In the genomic region with DNA sequence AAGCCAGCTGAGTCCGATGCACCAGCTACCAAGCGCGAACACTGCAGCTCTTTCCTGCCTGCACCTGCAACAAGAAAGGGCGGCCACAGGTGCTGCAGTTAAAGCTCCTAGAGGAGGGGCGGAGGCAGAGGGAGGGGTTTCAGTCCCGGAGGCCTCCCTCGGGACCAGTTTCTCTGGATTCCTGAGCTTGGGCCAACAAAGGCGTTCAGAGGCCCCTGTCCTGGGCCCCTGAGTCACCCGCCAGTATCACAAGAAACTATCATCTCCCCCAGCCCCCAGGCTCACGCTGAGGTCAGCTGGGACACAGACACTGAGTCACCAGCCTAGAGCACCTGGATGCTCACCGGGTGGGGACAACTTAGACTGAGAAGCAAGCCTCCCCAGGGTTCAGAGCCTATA, we compare ENCODE assay signal across 9 mouse cellular contexts. TPM values are rescaled to one million over a fixed set of nuclear protein-coding genes. Genes with fewer than 3 reads are reported as not detected.
DNase-seq lines count a peak whose midpoint lies in the region; ATAC-seq and TF ChIP-seq lines count a peak whose summit lies in the region.
"Had no signal": no experiment of that assay in that cellular context is flagged by ENCODE, and none has a peak within 500 bp of the region (broad histone marks: within the 10 kb centered on the region; RNA-seq: fewer than 3 reads in every experiment).

A gene (minus strand): TSS at position 78 of the 399 bp plus-strand sequence.

- H3K36me3 ChIP-seq in kidney, adult 2 months (ENCODE audit: control insufficient read depth, insufficient read depth, low read length): no peaks in the 10 kb centered on the region

- TF ChIP-seq POLR2A in kidney, adult 2 months (IDR thresholded peaks at IDR 0.05; ENCODE audit: low read depth, low read length): peak; percentile 53

- peak; percentile 34 for DNase-seq in ovary, postnatal 14 days (ENCODE audit: low spot score)
- DNase-seq in ovary, postnatal 10 days (ENCODE audit: low spot score): no peak
- peak; percentile 40 for DNase-seq in kidney, adult 2 months
- DNase-seq in lung, postnatal 14 days: peak; percentile 31
- DNase-seq in urinary bladder, postnatal 36 days (ENCODE audit: low spot score in 2 of 2): peak; percentile 86 to 87
- no peak for DNase-seq in right cerebral cortex, adult 18-20 months
- no peak for DNase-seq in right cerebral cortex, postnatal 10 days (ENCODE audit: low spot score in 2 of 2)

- no peak for TF ChIP-seq CTCF in kidney, adult 2 months (conservative IDR thresholded peaks at IDR 0.05; ENCODE audit: insufficient read depth, insufficient read length, low read depth, low read length)

- peak within 1 kb of the TSS; percentile 75 for H3K27ac ChIP-seq in kidney, adult 2 months (ENCODE audit: insufficient read depth, low read depth, low read length)

- WGBS in kidney, adult 2 months: 19% methylated on average over 11 of the region's 11 CpGs

- no peak for ATAC-seq in activated CD4-positive, CD25-positive, alpha-beta regulatory T cell, adult 4 months

- H3K4me1 ChIP-seq in kidney, adult 2 months (ENCODE audit: control insufficient read depth, insufficient read depth, low read length): no peaks in the 10 kb centered on the region

- peak within 1 kb of the TSS; percentile 47 for H3K4me3 ChIP-seq in kidney, adult 2 months (ENCODE audit: insufficient read depth, low read depth, low read length)
- H3K4me3 ChIP-seq: megakaryocyte, embryonic 14.5 days had no signal

- no peaks in the 10 kb centered on the region; the same call in 1 of the 2 replicates for H3K27me3 ChIP-seq in kidney, adult 2 months (replicated peaks; ENCODE audit: control insufficient read depth, insufficient read depth, low read length)

RNA-seq across cellular contexts. Expression of the gene that starts here (rescaled TPM):
- 37.5 and 44.1 TPM in 2 replicates for polyA plus RNA-seq in kidney, adult 2 months (2012; rRNA removed)
- polyA plus RNA-seq in activated CD4-positive, CD25-positive, alpha-beta regulatory T cell, adult 4 months (2017; shearing (Covaris generic)): not detected

Comparison
In these comparisons a context has a peak if more than half of its experiments do, and no peak if none do; other contexts are left out.
1. RNA of the gene that starts here (polyA plus RNA-seq): 37.5 to 44.1 TPM in kidney, adult 2 months; not detected in activated CD4-positive, CD25-positive, alpha-beta regulatory T cell, adult 4 months; every median in the first group is over 10 times any median in the second.
2. DNase-seq: peak in ovary, postnatal 14 days (single experiment), kidney, adult 2 months (single experiment), lung, postnatal 14 days (single experiment) and urinary bladder, postnatal 36 days (2 of 2); none in ovary, postnatal 10 days (single experiment), right cerebral cortex, adult 18-20 months (single experiment) and right cerebral cortex, postnatal 10 days (0 of 2).